Mouse (Mus musculus) 3T3-L1 (cell line): ENCODE data around the gene Plekha7.

Source experiments
- DNase-seq: peaks from one replicate; pipeline ENCODE4 v3.0.0-alpha.2; 2015; ENCODE audit warnings: low read depth, low spot score

Plekha7 gene

DNA sequence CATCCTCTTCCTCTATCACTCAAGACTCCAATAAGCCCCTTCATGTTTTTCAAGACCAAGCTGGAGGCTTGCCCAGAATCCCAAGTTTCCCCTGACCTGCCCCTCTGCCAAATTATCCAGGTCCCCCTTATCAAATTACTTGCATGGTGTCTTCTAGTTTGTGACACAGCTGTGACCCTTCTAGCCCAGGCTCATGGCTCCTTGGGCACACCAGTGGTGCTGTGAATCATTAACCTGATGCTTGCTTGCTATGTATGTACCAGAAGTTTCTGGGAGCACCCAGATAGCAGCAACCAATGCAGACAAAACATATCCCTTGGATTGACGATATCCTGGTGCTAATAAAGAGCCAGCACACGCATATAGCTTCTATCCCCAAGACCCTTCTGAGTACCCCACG is 19.2 kb downstream of the Plekha7 start:
- DNase-seq: no peak

DNA sequence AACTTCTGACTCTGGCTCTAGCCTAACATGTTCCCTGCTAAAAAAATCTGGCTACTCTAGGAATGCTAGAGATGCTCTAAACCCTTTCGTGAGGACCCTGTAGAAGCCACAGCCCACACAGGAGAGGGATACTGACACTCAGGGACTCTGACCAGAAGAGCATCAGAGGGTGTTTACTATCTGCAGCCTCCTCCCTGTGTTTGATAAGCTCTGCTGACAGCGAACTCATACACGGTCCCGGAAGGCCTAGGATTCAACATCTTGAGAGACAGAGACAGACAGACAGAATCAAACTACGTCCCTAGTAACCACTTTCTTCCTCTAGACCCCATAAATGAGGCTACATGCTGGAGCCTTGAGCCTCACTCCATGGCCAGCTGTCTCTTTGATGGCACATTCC is 20.2 kb downstream of the Plekha7 start:
- DNase-seq: peak; percentile 10

DNA sequence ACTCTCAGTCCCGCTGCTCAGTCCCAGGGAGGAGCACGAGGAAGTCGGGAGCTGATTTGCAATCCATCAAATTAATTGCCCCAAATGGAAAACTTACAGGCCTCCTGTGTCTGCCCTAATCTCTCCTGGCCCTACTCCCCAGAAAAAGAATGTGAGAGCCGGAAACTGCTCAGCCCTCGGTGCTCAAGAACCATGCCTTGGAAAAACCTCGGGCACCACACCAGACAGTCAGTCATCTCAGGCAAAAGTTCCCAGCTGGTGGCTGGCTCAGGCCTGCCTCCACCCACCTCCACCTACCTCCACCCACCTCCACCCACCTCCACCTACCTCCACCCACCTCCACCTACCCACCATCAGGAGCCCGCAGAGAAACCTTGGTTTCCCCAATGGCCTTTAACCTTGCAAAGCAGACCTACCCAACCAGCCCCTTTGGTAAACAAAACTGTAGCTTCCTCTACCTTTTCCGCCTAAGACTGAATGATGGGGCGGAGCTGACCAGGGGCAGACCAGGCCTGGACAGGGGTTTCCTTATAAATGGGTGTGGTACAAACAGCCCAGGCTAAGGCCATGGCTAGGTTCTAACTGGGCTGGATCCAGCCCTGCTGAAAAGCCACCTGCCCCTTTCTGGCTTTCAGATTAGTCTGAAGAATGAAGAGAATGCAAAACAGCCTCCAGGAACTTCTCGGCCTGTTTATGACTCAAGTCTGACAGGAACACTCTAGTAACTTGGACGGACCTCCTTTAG is 21.4 kb downstream of the Plekha7 start:
- DNase-seq: peak; percentile 38

DNA sequence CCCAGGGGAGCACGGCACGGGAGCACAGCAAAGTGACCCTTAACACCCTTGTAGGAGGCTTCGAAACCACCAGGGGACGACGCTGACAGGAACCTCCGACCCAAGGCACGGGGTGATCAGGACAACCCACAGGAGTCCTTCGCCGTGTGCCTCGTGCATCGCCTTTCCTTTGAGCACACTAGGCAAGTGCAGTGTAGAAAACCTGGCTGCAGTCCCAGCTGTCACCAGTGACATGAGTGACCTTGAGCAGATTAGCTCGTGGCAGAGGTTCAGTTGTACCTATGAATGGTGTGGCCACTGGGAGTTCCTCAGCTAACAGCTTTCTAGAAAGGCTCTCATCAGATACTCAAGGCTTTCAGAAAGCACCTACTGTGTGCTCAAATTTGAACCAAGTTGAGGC is 22.0 kb downstream of the Plekha7 start:
- DNase-seq: no peak

DNA sequence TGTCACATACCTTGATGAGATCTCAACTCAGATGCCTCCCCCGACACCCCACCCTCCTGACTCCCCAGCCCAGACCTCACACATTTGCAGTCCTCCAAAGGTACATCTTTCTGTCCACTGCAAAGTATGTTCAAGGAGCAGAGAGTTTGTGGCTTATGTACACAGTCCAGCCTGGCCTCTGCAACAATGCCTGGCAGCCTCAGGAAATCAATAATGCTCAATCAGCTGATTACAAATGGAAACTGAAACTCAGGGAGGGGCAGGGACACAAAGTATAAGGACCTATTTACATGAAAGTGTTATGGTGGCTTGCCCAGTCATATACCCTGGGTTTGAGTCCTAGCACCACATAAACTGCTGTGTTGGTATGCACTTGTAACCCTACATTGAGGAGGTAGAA is 23.0 kb downstream of the Plekha7 start:
- DNase-seq: no peak

DNA sequence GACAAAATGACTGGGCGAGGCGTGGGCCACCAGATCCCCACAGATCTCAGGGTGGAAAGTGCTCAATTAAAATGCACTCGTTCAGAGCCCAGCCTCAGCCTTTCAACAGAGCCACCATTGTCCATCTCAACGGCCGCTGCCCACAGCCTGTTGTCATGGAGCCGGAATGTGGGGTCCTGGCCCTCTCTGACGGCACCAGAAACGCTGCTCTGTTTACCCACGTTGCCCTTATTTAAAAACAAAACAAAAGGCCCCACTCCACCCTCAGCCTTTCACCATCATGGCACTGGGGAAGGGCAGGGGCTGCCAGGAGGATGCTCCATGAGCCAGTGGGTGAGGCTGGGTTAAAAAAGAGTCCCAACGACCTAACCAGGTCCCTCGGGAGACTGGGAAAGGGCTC is 25.4 kb downstream of the Plekha7 start:
- no peak for DNase-seq

DNA sequence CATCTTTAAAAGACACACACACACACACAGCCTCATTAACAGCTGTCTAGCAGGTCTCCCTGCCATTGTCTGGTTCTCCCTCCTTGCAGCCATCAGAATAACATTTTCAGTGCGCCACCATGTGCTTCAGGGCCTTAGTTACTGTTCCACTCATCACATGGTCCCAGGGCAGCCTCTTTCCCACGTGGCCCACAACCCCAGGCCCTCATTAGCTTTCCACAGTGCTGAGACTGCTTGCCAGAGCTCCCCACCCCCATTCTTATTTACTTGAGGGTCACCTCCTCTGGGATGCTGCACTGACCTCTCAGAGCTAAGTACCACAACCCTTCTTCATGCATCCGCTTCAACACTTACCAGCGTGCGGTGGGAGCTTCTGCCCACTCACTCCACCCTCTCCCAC is 28.1 kb downstream of the Plekha7 start:
- DNase-seq: no peak

DNA sequence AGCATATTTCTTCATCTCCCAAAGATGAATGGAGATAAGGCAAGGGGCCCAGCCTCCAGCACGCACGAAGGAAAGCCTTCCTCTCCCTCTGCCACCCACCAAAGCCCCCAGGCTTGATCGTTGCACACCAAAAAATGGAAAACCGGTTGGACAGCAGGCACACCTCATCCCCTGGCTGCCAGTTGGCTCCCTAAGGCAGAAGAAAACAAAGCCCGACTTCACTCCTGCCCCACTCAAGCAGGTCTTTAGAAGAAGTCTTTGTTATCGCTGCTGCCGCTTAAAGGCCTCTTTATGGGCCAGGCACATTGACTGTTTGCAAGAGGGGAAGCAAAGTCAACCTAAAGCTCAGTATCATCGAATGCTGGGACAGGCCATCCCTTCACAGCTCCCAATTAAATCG is 29.9 kb downstream of the Plekha7 start:
- no peak for DNase-seq

DNA sequence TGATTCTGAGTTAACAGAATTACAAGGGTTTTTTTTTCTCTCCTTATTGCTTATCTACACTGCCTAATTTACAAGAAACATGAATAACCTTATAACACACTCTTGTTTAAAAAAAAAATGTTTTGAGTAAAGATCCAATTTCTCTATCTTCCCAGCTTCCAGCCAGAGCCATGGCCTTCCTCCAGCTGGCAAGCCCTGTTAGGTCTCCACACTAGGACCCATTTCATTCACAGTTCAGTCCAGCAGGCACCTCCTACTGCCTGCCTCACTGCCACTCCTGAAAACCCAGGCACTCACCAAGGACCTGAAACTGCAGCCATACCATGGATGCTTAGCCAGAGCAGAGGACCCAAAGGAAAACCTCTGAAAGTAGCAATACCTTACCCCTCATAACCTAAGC is 31.9 kb downstream of the Plekha7 start:
- no peak for DNase-seq

DNA sequence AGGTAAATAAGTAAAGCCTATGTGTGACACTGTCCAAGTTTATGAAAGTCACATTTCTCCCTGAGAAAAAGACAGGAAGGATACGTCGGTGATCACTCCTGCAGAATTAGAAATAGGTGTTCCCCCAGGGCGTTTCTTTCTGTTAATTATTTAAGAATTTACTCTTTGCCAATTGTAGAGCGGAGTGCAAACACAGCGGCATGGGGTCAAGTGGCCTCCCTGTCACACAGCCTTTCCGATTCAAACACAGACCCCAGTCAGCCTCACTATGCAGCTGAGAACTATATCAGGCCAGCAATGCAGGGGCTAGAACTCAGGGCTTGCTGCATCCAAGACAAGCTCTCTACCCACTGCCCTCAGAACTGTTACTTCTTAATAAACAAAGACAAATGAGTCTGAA is 35.1 kb downstream of the Plekha7 start:
- no peak for DNase-seq

DNA sequence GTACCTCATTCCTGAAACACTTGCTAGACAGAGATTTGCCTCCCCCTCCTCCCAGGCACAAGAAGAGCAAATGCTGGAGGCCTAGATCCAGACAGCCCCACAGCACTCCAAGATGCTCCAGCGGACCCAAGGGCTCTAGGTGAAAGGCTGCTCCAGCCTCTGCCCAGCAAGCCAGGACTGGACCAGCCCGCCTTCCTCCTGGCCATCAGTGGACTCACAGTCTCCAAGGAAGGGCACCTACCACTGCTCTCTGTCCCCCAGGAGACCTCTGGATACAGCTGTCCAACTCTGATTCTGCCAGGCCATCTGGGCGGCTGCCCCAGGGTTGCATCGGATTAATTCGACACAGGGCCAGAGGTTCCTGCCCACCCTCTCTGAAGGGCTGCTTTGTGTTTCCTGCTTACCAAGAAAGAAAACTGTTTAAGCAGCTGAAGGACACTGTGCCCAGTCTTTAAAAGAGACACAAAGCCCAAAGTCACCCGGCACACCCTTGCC is 38.6 kb downstream of the Plekha7 start:
- DNase-seq: no peak

DNA sequence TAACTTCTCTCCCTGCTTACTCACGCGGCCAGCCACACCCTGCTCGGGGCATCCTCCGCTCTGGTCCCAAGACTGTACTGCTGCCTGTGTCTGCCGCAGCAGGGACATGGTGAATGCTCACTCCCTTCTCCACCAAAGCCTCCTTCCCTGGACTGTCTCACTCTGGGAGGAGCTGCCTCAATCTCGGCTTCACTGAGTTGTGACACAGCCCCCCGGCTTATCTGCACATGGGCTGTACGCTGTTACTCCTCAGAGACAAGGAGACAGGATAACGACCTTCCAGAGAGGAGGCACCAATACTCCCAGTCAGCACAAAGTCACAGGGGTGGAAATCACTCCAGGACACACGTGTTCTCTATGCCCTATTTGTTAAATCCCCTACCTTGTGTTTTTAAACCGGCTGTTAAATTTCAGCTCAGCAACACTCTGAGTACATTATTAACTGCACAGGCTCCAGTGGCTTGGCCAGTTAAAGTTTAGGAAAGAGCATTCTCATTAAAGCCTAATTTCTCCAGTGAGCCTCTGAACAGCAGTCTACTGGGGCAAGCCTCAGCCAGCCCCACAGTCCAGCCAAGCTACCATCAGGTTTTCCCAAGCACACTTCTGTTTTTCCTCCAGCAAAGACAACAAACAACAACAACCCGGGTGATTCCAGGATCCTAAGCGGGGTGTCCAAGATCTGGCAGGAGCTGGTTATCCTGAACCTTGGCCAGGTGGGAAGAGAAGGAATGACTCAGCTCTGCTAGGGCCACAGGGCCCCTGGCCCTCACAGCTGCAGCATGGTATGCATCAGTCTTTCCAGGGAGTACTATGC is 39.9 kb downstream of the Plekha7 start:
- DNase-seq: no peak

DNA sequence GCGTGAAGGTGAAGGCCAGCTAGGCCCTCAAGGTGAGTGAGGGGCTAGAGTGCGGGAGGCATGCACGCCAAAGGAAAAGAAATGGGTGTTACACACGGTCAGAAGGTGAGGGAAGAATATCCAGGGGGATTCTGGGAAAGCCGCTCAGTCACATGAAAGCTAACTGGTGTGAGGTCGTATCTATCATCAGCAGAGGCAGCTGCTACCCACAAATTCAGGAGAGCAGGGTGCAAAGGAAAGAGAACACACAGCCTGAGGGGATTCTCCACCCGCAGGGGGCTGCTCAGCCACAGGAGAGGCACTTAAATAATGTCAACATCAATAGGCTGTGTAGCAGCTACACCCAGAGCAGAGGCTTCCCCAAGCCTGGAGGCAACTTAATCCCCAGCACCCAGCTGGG is 44.9 kb downstream of the Plekha7 start:
- no peak for DNase-seq

DNA sequence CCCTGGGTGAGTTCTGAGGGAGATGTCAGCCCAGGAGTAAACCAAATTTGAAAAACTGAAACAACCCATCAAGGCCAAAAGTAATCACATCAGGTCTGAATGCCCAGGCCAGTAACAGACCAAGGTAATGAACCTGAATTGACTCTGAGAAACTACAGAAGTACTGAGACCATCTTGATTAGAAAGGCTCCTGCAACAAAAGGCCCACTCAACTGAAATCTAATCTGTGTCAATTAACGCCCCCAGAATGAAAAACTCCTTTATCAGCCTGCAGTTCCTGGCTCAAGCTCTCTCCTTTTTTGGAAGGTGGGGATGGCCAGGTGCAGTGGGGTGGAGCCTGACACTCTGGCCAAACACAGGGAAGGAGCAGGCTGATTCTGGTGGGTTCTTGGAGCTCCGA is 45.7 kb downstream of the Plekha7 start:
- DNase-seq: no peak

DNA sequence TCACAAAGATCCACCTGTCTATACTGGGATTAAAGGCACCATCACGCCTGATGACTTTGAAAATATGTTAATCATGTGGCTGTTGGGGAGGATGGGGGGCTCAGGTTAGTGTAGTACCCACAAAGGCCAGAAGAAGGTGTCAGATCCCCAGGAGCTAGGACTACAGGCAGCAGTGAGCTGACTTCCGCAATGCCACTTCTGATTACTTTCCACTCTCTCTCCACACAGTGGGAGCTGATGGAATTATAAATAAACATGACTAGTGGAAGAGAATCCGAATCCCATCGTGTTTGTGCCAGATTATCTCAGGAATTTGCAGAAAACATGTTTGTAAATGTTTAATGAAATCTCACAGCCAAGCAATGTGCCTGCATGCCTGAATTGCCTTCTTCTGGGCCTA is 46.1 kb downstream of the Plekha7 start:
- DNase-seq: no peak

DNA sequence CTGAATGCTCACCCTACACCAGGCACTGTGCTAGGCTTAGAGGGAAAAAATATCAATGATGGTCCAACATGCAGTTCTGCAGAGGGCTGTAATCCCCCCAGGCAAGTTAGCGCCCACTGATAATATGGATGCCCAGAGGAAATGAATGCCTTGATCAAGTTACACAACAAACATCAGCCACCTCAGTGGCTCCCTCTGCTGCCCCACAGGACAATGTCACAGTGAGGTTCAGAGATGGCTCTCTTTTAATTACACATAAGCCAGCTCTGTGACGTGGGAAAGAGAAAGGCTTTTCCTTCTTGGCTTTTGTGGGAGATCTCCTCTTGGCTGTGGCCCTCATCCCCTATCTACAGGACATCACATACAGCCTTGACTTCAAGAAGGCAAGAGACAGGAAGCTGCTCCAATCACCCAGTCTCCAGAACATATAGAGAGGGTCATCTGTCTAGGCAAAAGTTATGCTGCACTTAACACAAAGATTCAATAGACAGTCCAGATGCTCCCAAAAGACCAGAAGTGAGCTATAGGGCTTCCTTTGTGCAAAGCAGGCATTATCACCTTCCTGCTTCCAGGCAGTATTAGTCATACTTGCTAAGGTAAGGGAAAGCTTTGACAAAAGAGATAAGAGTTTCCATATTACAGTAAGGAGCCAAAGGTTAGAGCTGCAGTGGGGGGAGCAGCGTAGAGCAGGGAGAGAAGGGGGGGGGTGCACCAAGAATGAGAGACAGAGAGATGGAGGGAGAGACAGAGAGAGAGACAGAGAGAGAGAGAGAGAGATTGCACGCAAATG is 47.2 kb downstream of the Plekha7 start:
- no peak for DNase-seq

DNA sequence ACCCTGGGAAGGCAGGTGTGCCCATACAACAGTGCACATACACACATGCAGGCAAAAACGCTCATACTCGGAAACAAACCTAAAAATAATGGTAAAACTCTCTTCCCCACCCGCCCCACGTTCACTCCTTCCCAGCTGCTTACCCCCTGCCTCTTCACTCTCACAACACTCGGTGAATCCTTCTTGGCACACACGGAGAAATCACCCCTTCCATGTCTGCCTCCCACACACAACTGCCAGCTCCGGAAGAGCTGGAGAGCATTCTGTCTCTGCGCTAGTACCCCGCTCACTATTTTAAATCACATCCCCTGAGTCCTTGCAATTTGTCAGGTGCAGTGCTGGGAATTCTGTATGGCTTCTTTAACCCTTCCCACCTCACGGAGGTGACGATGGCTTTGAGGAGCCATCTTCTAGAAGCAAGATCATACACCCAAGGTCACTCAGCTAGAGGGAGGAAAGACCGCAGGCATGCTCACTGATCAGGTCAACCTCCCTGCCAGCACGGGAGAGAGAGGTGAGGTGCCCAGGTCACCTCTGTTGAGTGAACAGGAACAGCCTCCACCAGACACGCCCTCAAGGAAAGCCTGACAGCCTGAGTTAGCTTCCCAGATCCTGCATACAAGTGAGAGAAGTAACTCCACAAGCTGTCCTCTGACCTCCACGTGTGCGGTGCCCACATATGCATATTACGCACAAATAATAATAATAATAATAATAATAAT is 49.6 kb downstream of the Plekha7 start:
- no peak for DNase-seq

DNA sequence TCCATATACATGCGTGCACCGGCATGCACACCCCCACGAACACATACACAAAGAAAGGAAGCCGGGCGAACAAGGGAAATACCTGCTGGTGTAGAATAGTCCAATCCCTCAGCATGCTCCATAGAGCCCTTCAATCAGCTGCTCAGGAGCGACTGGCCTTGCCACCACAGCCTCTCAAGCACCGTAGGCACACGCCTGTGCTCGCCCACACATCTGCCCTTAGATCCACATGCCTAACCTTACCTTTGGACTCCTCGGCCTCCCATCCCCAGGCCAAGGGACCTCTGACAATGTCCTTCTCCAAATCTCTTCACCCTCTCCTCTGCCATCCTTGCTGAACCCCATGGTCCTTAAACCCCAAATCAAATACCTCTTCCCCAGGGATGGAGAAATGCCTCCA is 50.2 kb downstream of the Plekha7 start:
- DNase-seq: no peak

DNA sequence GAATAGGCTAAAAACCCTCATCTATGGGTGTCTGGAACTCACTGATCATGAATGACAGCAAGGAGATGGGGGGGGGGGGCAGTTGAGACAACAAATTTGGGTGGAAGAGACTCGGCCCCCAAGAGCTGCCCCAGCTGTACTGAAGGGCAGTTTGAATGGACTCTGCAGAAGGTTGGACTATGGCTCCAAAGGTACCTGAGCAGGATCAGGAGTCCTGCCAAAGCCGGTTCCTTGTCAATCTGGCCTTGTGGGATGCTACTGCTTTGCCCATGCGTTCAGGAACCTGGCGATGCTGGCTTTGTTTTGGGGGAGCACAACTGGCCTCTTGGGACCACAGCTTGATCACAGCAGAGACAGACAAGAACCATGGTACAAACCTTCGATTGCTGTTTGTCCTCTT is 52.5 kb downstream of the Plekha7 start:
- DNase-seq: no peak

DNA sequence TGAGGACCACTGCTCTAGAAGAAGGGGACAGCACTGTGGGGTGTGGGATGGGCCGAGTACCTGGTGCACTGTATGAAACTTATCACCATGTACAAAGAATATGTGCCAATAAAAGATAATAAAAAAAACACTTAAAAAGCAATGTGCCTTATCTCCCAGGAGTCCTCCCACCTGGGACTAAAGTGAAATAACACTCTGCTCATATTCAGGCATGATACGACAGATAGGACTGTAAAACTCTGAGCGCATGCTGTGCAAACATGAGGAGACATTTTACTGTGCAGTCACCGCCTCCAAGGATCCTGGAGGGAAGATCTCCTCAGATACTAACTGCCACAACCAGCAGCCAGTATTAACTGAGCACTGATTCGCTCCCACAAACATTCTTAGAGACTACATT is 53.5 kb downstream of the Plekha7 start:
- no peak for DNase-seq

DNA sequence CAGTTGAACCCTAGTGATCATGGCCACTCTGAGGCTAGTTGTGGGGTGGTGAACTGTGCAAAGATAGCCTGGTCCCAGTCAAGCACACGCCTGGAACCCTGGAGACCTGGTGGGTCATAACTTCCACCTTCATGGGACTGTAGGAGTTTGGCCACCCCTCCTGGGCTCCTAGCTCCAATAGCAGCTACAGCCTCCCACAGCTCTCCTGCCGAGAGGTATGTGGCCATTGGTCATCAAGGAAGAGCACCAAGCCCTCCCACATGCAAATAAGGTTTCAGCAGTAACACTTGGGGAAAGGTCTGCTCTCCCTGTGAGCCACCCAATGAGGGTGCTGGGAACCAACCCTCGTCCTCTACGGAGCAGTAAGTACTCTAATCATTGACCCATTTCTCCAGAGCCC is 55.7 kb downstream of the Plekha7 start:
- no peak for DNase-seq

DNA sequence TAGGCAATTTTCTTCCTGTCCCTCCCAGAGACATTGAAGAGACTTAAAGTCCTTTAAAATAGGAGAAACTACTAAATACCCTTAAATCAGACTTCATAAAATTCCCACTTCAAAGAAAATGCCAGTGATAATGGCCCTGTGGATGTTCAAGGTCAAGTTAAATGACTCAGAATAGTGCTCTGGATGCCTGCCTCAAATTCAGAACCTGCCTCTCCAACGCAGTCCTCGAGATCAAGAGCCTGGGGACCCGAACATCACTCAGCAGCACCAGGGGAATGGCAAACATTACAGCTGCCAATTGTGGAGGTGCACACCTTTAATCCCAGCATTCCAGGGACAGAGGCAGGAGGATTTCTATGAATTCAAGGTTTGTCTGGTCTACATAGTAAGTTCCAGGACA is 56.7 kb downstream of the Plekha7 start:
- no peak for DNase-seq
